Mouse (Mus musculus): ENCODE data around the gene Bach1.

Gene Bach1

DNA sequence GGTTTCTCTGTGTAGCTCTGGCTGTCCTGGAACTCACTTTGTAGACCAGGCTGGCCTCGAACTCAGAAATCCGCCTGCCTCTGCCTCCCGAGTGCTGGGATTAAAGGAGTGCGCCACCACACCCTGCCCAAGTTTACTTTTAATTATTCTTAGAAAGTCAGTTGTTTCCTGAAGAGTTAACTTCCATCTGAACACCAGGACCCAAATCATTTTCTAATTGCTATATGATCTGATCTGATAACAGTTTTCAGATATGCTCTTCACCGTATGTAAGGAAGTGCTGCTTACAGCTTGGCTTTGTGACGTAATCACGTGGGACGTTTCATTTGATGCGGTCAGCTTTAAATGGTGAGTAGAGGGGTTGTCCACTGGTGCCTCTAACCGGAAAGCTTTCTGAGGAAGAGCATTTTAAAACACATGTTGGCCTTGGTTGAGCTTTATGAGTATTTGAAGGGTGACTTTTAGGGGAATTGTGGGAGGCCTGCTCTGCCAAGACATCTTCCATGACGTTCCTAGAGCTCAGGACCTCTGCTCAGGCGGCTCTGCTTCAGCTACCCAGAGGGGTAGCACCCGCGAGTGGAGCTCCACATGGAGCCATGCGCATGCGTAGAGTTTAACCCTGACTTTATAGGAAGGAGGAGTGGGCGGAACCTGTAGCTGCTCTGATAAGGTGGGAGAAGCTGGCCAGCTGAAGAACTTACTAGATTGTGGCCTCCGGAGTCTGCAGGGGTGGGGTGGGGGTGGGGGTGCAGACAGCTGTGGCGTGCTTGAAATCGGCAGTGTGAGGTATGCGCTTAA lies 39.3 kb downstream of the Bach1 start:
- no peak for DNase-seq (ENCODE audit: low read depth in 1 of 2, low spot score in 2 of 2)

DNA sequence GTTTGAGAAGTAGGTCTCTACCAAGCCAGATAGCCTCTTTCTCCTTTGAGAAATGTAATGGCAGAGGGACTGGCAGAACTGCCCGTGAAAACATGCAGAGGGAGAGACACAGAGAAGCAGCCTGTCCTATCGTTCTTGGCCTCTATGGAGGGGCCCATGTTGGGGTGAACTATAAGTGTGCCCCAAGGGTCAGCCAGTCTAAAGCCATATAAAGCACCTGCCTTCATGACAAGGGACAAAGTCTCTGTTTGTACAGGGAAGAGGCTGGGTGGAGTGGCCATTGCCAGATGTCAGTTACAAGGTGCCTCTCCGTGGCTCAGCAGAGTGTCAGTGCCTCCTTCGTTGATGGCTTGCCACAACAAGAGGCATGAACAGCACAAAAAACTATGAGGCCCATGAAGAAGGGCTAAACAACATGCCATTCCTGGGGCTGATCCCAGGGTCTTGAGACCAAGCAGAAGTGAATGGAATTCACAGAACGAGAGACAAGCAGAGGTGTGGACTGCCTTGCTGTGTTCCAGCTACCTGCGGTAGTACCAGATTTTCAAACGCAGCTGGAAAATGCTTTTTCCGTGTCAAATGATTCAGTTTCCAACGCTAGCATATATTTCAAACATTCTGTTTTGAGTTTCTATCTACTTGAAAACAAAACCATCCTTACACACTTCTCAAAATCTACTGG lies 42.4 kb downstream of the Bach1 start:
- no peak for DNase-seq (ENCODE audit: low read depth in 1 of 2, low spot score in 2 of 2)

DNA sequence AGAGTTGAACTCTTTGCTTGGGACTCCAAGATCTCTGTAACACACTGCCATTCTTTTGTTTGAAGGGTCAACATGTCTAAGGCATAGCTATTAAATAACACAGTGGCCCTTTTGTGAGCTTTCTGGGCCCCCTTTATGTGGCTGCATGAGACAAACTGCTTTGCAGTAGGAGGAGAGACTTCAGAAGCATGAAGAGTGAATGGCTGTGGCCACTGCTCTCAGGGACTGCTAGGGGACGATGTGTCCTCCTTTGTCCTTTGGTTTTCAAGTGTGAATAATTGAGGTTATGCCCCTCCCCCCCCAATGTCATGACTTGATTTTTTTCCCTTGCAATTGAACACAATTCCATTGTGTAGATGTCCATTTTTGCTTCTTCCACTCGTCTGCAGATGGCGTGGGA lies 44.9 kb downstream of the Bach1 start:
- no peak for DNase-seq (ENCODE audit: low read depth in 1 of 2, low spot score in 2 of 2)

DNA sequence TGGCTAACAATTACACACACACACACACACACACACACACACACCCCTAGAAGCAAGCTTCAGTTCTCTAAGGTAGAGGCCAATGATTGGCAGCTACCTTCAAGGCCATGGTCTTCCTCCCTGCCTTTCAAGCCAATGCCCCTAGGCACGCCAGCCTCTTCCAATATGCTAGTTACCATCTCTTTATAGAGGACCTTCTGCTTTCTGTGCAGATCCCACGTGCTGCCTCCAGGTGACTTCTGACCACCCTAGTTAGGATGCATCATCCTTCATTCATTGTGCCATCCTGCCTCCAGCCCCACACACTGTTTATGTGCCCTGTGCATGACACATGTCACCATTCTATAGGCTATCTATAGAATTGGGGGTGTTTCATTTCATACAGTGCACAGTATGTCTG lies 45.6 kb downstream of the Bach1 start:
- no peak for DNase-seq (ENCODE audit: low read depth in 1 of 2, low spot score in 2 of 2)

DNA sequence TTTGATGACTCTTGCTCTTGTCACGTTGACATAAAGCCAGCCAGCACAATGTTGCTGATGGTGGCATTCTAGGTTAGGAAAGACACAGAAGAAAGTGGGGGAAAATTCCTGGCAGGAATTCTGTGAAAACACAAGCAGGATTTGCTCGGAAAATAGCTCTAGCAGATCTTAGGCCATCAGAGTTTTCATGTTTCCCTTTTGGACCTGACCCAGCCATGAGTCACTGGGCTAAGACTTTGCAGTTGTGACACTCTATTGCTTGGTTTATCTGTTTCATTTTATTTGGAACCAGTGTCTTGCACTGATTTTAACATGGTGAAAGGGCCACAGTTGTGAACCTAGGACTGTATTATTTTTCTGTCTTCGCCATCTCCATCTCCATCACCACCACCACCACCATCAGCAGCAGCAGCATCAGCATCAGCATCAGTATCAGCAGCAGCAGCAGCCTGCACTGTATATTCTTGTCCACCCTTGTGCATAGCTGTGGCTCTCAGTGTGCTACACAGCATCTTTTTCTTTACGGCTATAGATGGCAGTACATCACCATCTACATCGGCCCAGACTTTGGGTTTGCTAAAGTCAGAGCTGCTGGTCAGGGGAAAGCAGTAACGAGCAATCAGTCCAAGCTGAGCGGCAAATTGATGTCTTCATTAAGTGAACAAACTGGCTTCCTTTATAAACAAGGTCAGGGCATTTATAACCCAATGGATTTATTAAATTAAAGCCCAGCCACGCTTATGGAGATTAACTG lies 46.6 kb downstream of the Bach1 start:
- DNase-seq (ENCODE audit: low read depth in 1 of 2, low spot score in 2 of 2) = no peak

DNA sequence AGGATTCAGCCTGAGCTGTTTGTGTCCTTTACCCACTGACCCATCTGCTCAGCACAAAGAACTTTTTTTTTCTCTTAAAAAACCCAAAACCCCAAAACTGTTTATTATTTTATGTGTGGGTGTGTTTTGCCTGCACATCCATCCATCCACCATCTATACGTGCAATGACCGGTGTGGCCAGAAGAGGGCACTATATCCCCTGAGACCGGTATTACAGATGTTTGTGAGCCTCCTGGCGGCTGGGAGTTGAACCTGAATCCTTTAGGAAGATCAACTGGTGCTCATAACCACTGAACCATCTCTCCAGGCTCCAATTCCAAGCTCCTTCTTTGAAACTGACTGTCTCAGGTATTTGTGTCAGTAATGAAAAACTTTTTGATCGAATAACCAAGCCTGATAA lies 48.0 kb downstream of the Bach1 start:
- DNase-seq (ENCODE audit: low read depth in 1 of 2, low spot score in 2 of 2) = peak; percentile 36 to 62

DNA sequence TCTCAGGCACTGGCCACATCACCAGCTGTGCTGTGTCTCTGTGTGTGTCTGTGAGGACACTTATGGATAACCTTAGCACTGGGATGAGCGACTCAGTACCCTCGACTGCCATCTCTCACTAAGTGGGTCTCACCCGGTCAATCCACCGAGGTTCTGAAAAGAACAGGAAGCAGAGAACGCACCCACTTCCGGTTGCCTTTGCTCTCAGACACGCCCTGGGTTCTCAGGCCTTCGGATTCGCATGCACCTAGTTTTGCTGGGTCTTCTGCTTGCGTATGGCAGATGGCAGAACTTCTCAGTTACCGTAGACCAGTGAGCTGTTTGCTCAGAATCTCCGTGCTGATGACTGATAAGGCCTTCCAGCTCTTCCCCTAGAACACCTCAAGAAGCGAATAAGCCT lies 52.5 kb downstream of the Bach1 start:
- DNase-seq (ENCODE audit: low read depth in 1 of 2, low spot score in 2 of 2) = no peak

DNA sequence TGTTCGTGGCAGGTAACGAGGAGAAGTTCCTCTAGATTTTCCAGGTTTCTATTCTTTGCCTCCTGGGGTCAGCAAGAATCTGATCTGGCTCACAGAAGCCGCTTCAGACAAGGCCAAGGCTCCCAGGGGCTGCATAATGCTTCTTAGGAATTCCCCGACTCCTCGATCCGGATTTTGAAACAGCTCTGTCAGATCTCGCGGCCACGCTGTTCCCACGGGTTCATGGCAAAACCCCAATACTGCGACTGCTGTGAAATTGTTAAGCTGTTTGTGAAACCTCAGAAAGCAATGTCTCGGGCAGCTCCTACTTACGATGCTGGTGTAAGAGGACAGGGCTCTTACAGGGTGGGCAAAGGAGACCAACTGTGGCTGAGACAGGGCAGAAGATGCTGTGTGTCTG lies 53.7 kb downstream of the Bach1 start:
- DNase-seq (ENCODE audit: low read depth in 1 of 2, low spot score in 2 of 2) = no peak

DNA sequence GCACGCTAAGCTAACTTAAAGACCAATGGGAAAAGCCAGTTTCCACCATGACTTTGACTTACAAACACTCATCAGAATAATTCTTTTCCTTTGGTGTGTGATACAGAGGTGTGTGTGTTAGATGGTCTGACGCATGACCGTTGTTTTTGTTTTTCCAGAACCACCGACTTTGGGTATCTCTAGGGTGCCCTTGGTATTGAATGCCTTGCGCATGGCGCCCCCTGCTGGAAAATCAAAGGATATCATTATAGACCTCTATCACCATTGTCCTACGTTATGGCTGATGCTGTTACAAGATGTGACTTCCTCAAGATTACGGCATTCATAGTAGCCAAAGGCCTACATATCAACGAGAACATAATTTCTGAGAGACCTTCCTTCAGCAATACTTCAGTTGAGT lies 56.1 kb downstream of the Bach1 start:
- DNase-seq (ENCODE audit: low read depth in 1 of 2, low spot score in 2 of 2) = peak in 1 of 2 experiments; percentile 48

DNA sequence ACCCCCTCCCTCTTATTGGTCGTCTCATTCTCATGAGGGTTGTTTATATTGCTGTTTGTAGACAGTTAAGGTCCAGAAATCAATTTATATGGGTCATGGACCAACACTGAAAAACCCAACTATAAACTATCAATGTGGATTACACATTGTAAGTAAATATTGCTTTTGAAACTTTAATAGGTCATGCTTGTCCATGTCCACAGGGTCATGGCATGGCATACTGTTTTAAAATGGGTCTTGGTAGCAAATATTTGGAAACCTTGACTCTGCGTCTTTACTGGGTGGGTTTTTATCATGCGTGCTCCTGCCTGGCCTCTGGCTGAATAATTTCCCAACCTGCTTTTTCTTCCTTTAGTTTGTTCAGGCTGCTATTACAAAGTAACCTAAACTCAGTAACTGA lies 57.2 kb downstream of the Bach1 start:
- DNase-seq (ENCODE audit: low read depth in 1 of 2, low spot score in 2 of 2) = no peak

DNA sequence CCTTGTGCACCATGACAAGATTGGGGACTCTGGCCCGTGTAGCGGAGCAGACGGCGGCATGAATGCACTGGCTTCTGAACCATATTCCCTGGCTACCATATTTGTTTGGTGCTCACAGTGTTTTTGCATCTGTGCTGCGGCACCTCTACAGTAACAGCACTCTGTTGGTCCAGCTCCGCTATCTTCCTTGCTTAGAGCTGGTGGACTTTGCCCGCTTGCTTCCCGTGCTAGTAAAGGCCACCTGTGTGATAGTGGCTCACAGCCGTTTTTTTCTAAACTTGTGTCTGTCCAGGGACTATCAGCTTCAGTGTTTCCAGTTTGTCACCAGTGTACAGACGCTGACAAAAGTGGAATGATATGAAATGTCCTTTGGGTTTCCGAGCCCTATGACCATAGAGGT lies 59.3 kb downstream of the Bach1 start:
- DNase-seq (ENCODE audit: low read depth in 1 of 2, low spot score in 2 of 2) = no peak

DNA sequence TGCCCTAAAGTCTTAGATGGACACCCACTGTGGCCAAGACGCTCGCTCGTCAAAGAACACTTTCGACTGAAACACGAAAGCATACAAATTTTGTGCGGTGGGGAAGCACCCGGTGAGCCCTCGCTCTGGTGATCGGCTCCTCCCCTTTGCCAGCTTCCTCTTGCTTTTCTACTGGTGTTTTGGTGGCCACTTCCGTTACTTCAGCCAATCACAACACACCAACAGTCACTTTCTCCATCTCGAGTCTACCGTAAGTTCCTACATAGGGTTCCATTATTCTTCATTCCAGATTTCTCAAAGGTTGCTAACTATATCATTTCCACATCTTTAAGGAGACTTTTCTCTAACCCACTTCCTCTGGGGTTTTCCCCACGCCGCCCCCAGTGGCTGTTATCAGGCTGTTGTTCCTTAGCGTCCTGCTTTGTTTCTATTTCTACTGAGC lies 65.9 kb downstream of the Bach1 start:
- no peak for DNase-seq (ENCODE audit: low read depth in 1 of 2, low spot score in 2 of 2)

DNA sequence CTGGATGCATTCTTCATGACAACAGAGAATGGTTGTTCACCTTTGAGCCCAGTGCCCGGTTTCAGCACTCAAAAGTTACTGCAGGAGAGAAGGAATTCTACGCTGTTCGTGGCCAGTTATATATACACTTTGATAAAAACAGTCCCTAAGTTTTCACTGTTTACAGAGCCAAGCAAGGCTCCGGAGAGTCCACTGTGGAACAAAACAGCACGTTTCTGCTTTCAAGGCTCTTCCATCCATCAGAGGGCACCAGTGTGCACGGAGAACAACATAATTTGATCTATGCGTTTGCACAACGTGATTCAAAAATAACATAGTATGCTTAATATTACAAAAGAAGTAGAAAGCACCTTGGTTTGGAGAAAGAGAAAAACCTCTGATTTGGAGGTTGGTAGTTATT lies 67.2 kb downstream of the Bach1 start:
- no peak for DNase-seq (ENCODE audit: low read depth in 1 of 2, low spot score in 2 of 2)

DNA sequence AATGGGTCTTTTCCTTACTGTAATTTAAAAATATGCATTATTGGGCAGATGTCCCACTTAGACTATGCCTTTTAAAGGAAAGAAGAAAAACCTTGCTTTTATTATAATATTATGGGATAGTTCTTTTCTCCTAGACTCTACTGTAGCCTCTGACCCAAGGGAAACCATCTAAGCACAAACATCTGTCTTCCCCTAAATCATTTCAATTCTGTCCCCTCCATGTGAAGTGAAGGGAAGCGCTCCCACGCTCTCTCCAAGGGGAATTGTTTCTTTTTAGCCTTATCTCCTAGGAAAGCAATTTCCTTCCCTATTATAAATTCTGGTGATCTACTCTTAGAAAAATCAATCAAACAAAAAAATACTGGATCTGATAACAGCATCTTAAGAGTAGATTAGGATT lies 71.8 kb downstream of the Bach1 start:
- DNase-seq (ENCODE audit: low read depth in 1 of 2, low spot score in 2 of 2) = no peak

DNA sequence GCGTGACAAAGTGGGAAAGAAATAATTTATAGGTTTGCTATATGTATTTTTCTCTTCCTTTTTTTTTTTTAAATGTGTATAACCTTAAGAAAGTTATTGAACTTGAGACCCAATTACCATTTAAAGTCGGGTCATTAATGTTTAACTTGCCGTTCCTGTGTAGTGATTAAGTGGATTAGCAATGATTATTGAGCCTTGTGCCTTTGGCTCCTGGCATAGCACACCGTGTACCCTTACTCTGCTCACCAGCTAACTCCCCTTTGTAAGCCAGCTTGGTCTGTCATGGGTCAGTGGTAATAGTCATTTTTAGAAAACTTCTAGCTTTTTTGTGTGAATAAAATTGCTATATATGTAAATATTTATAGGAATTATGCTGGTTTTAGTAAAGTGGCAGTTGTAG lies 73.2 kb downstream of the Bach1 start:
- no peak for DNase-seq (ENCODE audit: low read depth in 1 of 2, low spot score in 2 of 2)

DNA sequence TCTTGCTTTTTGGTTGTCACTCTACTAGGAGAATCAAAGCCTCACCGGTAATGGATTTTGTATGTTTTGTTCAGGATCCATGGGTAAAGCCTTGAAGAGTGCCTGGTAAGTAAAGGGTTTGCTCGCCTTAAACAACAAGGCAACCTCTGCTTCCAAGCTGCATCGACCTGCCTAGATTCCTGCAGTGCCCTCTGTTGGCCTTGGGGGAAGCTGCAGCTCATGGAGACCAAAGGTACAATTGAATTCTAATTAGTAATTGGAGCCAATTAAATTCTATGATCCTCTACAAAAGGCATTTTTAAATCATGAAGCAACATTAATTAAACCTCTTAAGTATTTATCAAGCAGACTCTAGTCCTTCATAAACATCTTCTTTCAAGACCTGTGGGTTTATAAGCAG lies 75.7 kb downstream of the Bach1 start:
- no peak for DNase-seq (ENCODE audit: low read depth in 1 of 2, low spot score in 2 of 2)

DNA sequence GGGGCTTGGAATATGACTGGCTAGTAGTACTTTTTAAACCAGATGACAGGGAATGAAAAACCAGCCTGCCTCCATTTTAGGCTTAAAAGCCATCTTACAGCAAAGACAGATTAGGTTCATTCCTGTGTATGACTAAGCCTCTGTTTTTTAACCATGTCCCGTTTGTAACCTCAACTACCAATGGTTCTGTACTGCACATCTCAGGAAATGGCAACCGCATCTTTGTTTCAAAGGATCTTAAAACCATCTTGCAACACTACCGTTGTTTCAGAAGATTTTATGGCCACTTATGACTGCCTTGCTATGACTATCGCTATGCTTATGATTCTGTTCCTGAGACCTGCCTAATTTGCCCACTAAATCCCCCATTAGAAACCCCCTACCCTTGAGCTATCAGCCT lies 78.6 kb downstream of the Bach1 start:
- DNase-seq (ENCODE audit: low read depth in 1 of 2, low spot score in 2 of 2) = no peak

DNA sequence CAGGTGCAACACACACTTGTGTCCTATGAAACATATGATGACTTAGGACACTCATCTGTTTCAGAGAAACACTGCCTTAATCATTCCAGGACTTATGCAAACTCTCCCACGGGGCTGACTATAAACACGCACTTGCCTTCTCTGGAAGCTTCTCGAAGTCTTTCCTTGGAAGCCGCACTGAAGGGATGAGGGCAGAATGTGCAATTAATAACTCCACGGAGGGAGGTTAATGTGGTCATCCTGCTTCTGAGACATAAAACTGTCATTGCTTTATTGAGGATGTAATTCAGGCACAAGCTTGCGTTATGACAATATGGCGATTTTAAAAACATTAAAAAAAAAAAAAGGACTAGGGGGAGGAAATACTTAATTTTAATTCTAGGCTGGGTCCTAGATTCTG lies 82.9 kb downstream of the Bach1 start:
- DNase-seq (ENCODE audit: low read depth in 1 of 2, low spot score in 2 of 2) = no peak

Measured in monocyte, adult 2 months (primary cell).